Mouse (Mus musculus): ENCODE results near the gene 1110051M20Rik. TPM values are rescaled to one million over a fixed set of nuclear protein-coding genes. Genes with fewer than 3 reads are reported as not detected.
"Not testable (repeated sequence)": the region's sequence is repeated elsewhere in the genome, so short reads cannot be mapped to it uniquely, and the experiment has no call there.

The 1110051M20Rik gene
- total RNA-seq, 2 experiments from 2014 or later = 121 to 130 TPM

GRCm38 (mm10) chr2:91258054-91258453 is 186.4 kb downstream of the 1110051M20Rik start:
- DNase-seq = peak in 1 of 2 experiments; percentile 60

GRCm38 (mm10) chr2:91257126-91257980 is 187.2 kb downstream of the 1110051M20Rik start:
- no peak for DNase-seq

GRCm38 (mm10) chr2:91256256-91257125 is 188.0 kb downstream of the 1110051M20Rik start:
- DNase-seq = peak in 1 of 2 experiments; percentile 51

GRCm38 (mm10) chr2:91255661-91256150 is 188.8 kb downstream of the 1110051M20Rik start, which contains the start of gene Pacsin3:
Pacsin3 (plus strand) TSS chr2:91255954.
- no peak for DNase-seq

- no peak for DNase-seq
Measured at GRCm38 (mm10) chr2:91254725-91255380, 189.7 kb downstream of the 1110051M20Rik start.

GRCm38 (mm10) chr2:91252512-91252911 is 192.0 kb downstream of the 1110051M20Rik start:
- no peak for DNase-seq

GRCm38 (mm10) chr2:91252001-91252400 is 192.5 kb downstream of the 1110051M20Rik start:
- no peak for DNase-seq

- DNase-seq = no peak
Measured at GRCm38 (mm10) chr2:91248366-91248765, 196.1 kb downstream of the 1110051M20Rik start.

GRCm38 (mm10) chr2:91244557-91245228 is 199.8 kb downstream of the 1110051M20Rik start:
- no peak for DNase-seq

GRCm38 (mm10) chr2:91243416-91243815 is 201.1 kb downstream of the 1110051M20Rik start:
- DNase-seq = peak; percentile 71 to 72

GRCm38 (mm10) chr2:91242547-91242946 is 202.0 kb downstream of the 1110051M20Rik start:
- DNase-seq = no peak

- DNase-seq = not testable (repeated sequence)
Measured at GRCm38 (mm10) chr2:91237511-91238080, 206.9 kb downstream of the 1110051M20Rik start.

GRCm38 (mm10) chr2:91236601-91237510 is 207.6 kb downstream of the 1110051M20Rik start, which contains the start of gene Ddb2:
Ddb2 (minus strand) TSS chr2:91236982.
- peak; percentile 85 to 86 for DNase-seq

- DNase-seq = no peak
Measured at GRCm38 (mm10) chr2:91229735-91230134, 214.8 kb downstream of the 1110051M20Rik start.

Small RNA genes lying within 50 kb of the gene (microRNA-seq; reads per million reads assigned to microRNA genes)
- 0 reads per million in 2 experiments for gene Gm22071

Other genes with a start within 250 kb of the 1110051M20Rik start
- gene Nr1h3, start 241.9 kb downstream of the 1110051M20Rik start, total RNA-seq (2021) = 1 to 10 TPM; 5.1 to 7.7 TPM
- 10 to 100 TPM; 52.7 to 56.4 TPM for gene Acp2, start 241.8 kb downstream of the 1110051M20Rik start, total RNA-seq (2021)
- gene Ddb2, start 207.7 kb downstream of the 1110051M20Rik start, total RNA-seq (2021) = 1 to 10 TPM; 9.3 to 9.8 TPM
- gene Pacsin3, start 188.8 kb downstream of the 1110051M20Rik start, total RNA-seq (2021) = 10 to 100 TPM; 23.8 to 30.1 TPM
- gene Arfgap2, start 179.7 kb downstream of the 1110051M20Rik start, total RNA-seq (2021) = 10 to 100 TPM; 68.9 to 73.8 TPM
- 10 to 100 TPM; 29.6 to 36.7 TPM for gene Lrp4, start 12.8 kb upstream of the 1110051M20Rik start, total RNA-seq (2021)
- gene Ckap5, start 82.1 kb upstream of the 1110051M20Rik start, total RNA-seq (2021) = 100 to 1,000 TPM; 119 to 125 TPM
- under 1 TPM in 1 of 2 experiments, not detected in 1; 0.18 TPM for gene F2, start 191.7 kb upstream of the 1110051M20Rik start, total RNA-seq (2021)
- gene Zfp408, start 205.1 kb upstream of the 1110051M20Rik start, total RNA-seq (2021) = 10 to 100 TPM; 10.8 to 10.9 TPM
- 10 to 100 TPM; 55.7 to 65.1 TPM for gene Arhgap1, start 205.2 kb upstream of the 1110051M20Rik start, total RNA-seq (2021)